Mouse (Mus musculus): Measurements from ENCODE around the gene Aplnr.

DNA sequence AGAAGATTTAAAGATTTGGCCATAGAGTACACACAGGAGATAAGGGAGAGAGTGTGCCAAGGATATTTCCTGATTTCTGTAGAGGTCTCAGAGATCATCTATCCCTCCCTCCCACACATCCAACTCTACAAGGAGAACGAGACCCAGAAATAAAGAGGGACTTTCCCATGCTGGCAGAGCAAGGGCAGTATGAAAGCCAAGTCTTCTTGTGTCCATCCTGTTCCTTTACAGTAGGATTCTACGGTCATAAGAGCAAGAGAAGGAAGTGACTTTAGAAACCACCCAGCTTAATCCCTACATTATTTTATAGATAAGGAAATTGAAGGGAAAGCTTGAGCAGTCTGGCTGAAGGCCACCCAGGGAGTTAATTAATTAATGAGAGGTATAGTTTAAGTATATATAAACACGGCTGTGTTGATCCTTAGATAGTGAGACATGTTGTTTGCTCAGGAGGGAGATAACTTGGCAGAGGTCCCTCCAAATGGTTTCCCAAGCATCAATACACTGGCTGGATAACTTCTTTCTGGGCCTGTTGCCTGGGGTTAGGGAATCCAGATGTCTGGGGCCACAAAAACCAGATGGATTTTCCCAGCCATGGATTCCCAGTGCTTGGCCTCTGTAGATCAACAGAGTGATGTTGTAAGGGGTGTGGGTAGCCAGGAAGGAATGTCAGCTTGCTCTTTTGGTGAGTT, 36.2 kb downstream of the Aplnr start:
- TF ChIP-seq CTCF (IDR thresholded peaks at IDR 0.05; ENCODE audit: extremely low read depth, insufficient read depth, low read length) (no peak), POLR2A (IDR thresholded peaks at IDR 0.05; ENCODE audit: extremely low read depth, insufficient read depth, low read length) (no peak)
